Mouse (Mus musculus) neural tube, embryonic 14.5 days (tissue): ENCODE data around the gene Tspan17. TPM values are rescaled to one million over a fixed set of nuclear protein-coding genes. Genes with fewer than 3 reads are reported as not detected.

Experiments
- ATAC-seq: fragments of 200-750 bp; cut with Nextera tagmentation; 2 replicates; pipeline ENCODE4 v1.8.0; 2017; ENCODE audit warnings: low read depth, mild to moderate bottlenecking, moderate TSS enrichment, moderate library complexity
- H3K27ac ChIP-seq: fragments of 300-500 bp; sonication (generic); 2 replicates; pipeline ENCODE4 v1.5.1; 2014; ENCODE audit warnings: low read depth, mild to moderate bottlenecking, control low read depth, low read length, moderate library complexity, mixed read lengths
- H3K27me3 ChIP-seq: fragments of 300-500 bp; sonication (generic); 2 replicates; pipeline ENCODE4 v1.6.1; 2014; ENCODE audit warnings: low read length; ENCODE audit not compliant: control insufficient read depth, insufficient read depth
- H3K36me3 ChIP-seq: fragments of 300-500 bp; sonication (generic); 2 replicates; pipeline ENCODE4 v1.6.1; 2014; ENCODE audit warnings: low read length, mixed read lengths; ENCODE audit not compliant: control insufficient read depth, insufficient read depth
- H3K4me1 ChIP-seq: fragments of 300-500 bp; sonication (generic); 2 replicates; pipeline ENCODE4 v1.6.1; 2014; ENCODE audit warnings: low read length; ENCODE audit not compliant: control insufficient read depth, insufficient read depth
- H3K4me2 ChIP-seq: fragments of 300-500 bp; sonication (generic); 2 replicates; pipeline ENCODE4 v1.6.1; 2014; ENCODE audit warnings: mild to moderate bottlenecking, low read depth, low read length, control low read depth
- H3K4me3 ChIP-seq: fragments of 300-500 bp; sonication (generic); 2 replicates; pipeline ENCODE4 v1.5.1; 2014; ENCODE audit warnings: low read depth, low read length, control low read depth, mixed read lengths
- H3K9ac ChIP-seq: fragments of 300-500 bp; sonication (generic); replicated peaks from 2 replicates; pipeline ENCODE4 v1.6.1; 2014; ENCODE audit warnings: low read depth, mild to moderate bottlenecking, control low read depth, low read length, mixed read lengths
- H3K9me3 ChIP-seq: fragments of 300-500 bp; sonication (generic); 2 replicates; pipeline ENCODE4 v1.6.1; 2016; ENCODE audit warnings: low read length; ENCODE audit not compliant: control insufficient read depth
- WGBS: fragments of 180-500 bp; shearing (Covaris S2); extraction: QIAGEN DNeasy Blood & Tissue Kit; methylation state at CpG from one replicate; pipeline ENCODE4 v1.1.7; 2014; 5-methylcytosine and 5-hydroxymethylcytosine counted together
- polyA plus RNA-seq: library from polyadenylated mRNA; unstranded; fragments of >200 nt; fragmentation: Nextera tagmentation; extraction: Ambion mirVana; gene quantifications from 2 replicates; pipeline ENCODE4 v1.2.1, GENCODE M21; 2014

Gene Tspan17
- polyA plus RNA-seq, 1 experiment from 2014 or later: 78.1 TPM

DNA sequence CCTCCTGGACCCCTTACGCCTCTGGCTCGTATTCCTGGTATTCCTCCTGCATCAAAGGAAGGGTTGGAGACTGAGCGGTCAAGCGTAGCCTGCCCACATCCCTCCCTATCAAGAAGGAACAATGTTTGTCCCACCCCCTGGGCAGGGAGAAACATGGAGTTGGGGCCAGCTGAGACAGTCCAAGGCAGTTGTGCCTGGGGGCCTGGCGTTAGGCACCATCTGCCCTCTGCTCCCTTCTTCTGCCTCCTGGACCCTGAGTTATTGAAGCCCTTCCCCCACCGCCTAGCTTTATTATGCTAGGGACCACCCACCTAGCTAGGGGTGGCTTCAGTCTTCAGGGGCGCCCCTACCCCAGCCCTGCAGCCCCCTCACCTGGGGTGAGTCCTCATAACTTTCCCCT lies 29.7 kb upstream of the Tspan17 start:
- H3K4me3 ChIP-seq: no peak overlapping the region; the same call in 1 of the 2 replicates

DNA sequence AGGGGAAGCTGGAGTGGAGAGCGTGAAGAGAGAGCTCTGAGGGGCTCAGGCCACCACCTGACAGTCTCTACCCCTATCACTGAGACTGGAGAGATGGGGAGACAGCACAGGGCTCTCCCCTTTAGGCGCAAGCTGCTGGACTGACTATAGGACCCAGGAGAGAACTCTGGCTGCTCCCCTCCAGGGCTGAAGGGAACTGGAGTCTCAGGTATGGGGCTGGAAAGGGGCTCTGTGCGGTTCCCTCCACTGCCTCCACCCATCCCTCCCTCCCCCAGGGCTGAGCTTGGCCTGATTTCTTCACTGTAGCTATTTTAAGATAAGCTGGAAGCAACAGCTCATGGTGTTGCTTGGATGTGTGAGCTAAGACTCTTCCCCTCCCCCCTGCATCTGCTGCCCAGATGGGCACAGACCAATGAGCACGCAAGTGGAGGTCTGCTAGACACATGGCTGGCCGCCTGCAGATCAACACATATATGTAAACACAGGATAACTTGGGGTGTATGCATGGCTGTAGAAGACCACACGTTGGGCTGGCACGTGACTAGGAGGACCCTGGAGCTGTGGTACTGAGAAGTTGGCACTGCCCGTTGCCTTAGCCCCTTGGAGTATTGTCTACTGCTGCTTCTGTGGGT lies 28.9 kb upstream of the Tspan17 start:
- Histone ChIP-seq H3K9ac (no peak overlapping the region), H3K4me3 (no peak overlapping the region), H3K27me3 (0 out of 2 replicates have a peak, but pooled peaks cover 10% of the 10 kb centered on the region), H3K4me2 (no peak overlapping the region), H3K9me3 (no peaks in the 10 kb centered on the region), H3K36me3 (no peaks in the 10 kb centered on the region), H3K4me1 (peaks cover 16% of the 10 kb centered on the region), H3K27ac (no peak overlapping the region)
- ATAC-seq: no peak
- WGBS: 61% methylated on average over 8 of the region's 8 CpGs

More for the DNA sequence above, 29.7 kb upstream of the Tspan17 start:
- 1% methylated on average over 6 of the region's 7 CpGs for WGBS
- no peak overlapping the region; the same call in 1 of the 2 replicates for H3K9ac ChIP-seq
- no peak overlapping the region for H3K27ac ChIP-seq
- peaks cover 21% of the 10 kb centered on the region for H3K4me1 ChIP-seq
- 0 out of 2 replicates have a peak, but pooled peaks cover 10% of the 10 kb centered on the region for H3K27me3 ChIP-seq
- H3K9me3 ChIP-seq: no peaks in the 10 kb centered on the region
- ATAC-seq: no peak
- H3K36me3 ChIP-seq: no peaks in the 10 kb centered on the region
- H3K4me2 ChIP-seq: peak overlapping the region; percentile 83

DNA sequence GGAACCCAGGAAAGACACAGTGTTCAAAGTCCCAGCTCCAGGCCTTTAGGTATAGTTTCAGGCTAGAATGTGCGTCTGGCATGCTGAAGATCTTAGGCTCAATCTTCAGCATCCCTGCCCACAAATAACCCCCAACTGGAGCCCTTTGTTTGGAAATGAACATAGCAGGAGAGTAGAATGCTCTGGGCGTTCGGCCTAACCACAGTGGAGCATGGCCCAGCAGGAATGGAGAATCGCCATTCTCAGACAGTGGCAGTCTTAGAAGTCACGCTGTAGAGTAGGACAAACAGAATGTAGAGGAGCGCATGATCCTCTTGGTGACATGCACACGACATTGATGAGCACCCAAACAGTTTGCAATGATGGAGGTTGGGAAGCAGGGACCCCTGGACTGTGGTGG lies 28.3 kb upstream of the Tspan17 start:
- Histone ChIP-seq H3K4me3 (no peak overlapping the region), H3K27ac (no peak overlapping the region), H3K4me1 (peaks cover 13% of the 10 kb centered on the region; the same call in 1 of the 2 replicates), H3K9ac (no peak overlapping the region), H3K27me3 (peaks cover 10% of the 10 kb centered on the region; the same call in 1 of the 2 replicates), H3K4me2 (no peak overlapping the region), H3K36me3 (no peaks in the 10 kb centered on the region), H3K9me3 (no peaks in the 10 kb centered on the region)
- no peak for ATAC-seq
- 81% methylated on average over 7 of the region's 7 CpGs for WGBS

DNA sequence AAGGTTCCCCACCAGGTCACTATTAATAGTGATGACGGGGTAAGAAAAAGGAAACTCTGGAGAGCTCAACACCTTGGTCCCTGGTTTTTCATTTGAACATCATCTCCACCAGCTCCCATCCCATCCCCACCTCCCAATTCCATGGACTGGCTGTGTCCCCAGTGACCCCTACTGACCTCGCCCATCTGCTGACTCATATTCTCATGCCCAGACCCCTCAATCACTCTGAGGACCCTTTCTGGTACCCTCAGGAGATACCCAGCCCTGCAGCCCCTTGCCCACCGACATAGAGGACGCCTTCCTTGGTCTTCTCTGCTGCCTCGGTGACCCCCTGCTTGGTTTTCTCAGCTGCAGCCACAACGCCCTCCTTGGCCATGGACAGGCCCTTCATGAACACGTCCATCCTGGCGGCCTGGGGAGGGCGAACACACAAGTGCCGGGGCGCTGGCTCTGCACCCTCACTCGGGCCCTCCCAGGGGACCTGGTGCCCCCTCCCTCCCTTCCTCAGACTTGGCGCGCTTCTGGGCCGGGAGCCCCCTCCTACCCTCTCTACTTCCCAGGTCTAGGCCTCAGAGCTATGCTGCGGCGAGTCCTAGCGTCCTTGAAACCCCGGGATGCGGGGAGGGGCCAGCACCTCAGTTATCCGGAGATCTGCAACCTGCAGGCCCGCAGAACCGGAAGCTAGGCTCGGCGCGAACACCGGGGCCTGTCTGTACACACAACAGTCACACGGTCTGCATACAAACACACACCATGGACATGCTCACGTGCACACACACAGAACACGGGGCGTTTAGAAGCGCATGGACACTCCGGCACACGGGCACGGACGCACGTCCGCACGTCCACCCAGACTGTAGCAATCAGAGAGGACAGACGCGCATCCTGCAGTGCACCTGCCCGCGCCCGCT lies 23.6 kb upstream of the Tspan17 start:
- H3K9me3 ChIP-seq: no peaks in the 10 kb centered on the region
- peak overlapping the region; percentile 62 for H3K9ac ChIP-seq
- H3K27me3 ChIP-seq: peaks cover 10% of the 10 kb centered on the region; the same call in 1 of the 2 replicates
- no peaks in the 10 kb centered on the region for H3K36me3 ChIP-seq
- peak; percentile 61 for ATAC-seq
- H3K4me2 ChIP-seq: peak overlapping the region; percentile 61
- H3K27ac ChIP-seq: 0 out of 2 replicates have a peak overlapping the region, but pooled peaks have one; percentile 29
- H3K4me1 ChIP-seq: 0 out of 2 replicates have a peak, but pooled peaks cover 2% of the 10 kb centered on the region
- 5% methylated on average over 44 of the region's 44 CpGs for WGBS
- peak overlapping the region; percentile 44 for H3K4me3 ChIP-seq

DNA sequence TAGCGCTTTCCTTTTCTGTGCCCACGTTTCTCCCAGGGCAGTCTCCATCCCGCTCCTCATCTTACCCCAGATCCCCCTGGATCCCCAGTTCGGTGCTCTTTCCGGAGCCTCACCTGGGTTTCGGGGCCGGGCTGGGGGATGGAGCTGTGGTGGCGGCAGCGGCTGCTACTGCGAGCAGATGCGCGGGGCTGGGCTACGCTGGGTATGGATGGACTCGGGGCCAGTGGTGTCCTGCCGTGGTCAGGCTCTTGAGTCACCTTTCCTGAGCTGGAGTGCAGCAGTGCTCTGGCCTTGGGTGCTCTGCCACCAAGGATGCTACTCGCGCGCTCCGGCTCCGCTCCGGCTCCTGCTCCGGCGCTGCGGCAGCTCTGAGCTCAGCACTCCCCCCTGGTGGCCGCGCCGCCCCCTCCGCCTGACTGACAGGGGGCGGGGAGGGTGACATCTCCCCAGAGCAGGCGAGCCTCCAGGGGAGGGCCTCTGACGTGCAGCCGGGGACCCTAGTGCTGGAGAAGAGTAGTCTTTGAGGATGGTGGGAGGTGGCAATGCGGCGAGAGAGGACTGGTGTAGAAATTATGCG lies 22.9 kb upstream of the Tspan17 start, which contains the start of gene Sncb:
Gene Sncb (minus strand): TSS at position 404 of the 577 bp plus-strand sequence.
- Histone ChIP-seq H3K4me3 (peak within 1 kb of the TSS; percentile 44), H3K27ac (0 out of 2 replicates have a peak within 1 kb of the TSS, but pooled peaks have one; percentile 29), H3K4me2 (peak within 1 kb of the TSS; percentile 61), H3K9me3 (no peaks in the 10 kb centered on the region), H3K36me3 (no peaks in the 10 kb centered on the region), H3K27me3 (peaks cover 10% of the 10 kb centered on the region; the same call in 1 of the 2 replicates), H3K9ac (peak within 1 kb of the TSS; percentile 62), H3K4me1 (0 out of 2 replicates have a peak, but pooled peaks cover 2% of the 10 kb centered on the region)
- WGBS: 1% methylated on average over 34 of the region's 35 CpGs
- ATAC-seq: peak; percentile 81

DNA sequence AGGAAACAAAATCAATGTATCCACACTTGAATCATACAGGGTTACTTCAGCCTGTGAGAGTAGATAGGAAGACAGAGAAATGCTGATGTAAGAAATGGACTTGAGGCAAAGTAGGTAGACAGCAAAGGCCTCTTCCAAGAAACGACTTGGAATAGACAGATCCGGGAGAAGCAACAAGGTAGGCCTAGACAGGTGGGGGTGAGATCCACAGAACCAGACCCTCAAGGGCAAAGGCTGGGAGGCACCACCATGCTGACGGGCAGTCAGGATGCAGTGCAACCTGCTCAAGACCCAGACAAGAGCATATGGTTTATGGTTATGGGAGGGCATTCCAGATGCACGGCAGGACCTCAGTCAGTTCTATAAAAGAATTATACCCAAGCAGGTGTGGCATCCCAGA lies 22.2 kb upstream of the Tspan17 start:
- Histone ChIP-seq H3K9me3 (no peaks in the 10 kb centered on the region), H3K9ac (no peak overlapping the region), H3K27ac (no peak overlapping the region), H3K4me3 (no peak overlapping the region), H3K27me3 (peaks cover 10% of the 10 kb centered on the region; the same call in 1 of the 2 replicates), H3K4me2 (peak overlapping the region; percentile 61), H3K4me1 (0 out of 2 replicates have a peak, but pooled peaks cover 2% of the 10 kb centered on the region), H3K36me3 (no peaks in the 10 kb centered on the region)
- 69% methylated on average over 4 of the region's 4 CpGs for WGBS
- no peak for ATAC-seq

DNA sequence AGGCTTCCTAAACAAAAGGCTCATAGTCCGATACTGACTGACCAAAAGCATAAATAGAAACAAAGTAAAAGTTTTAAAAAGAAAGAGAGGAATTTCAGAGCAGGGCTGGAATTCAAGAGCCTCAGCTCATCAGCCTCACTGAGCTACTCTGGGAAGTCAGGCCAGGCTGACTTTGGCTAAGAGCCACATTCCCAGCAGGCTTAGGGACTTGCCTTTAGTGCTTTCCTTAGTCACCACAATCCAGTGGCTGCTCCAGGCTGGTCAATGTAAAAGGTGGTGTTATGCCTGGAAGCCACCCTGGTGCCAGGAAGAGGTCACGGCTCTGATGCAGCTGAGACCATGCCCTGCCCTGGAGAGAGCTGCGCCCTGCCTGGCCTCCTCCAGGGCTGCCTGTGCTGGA lies 8.6 kb upstream of the Tspan17 start:
- Histone ChIP-seq H3K27me3 (no peaks in the 10 kb centered on the region), H3K9ac (no peak overlapping the region), H3K9me3 (no peaks in the 10 kb centered on the region), H3K36me3 (no peaks in the 10 kb centered on the region), H3K4me1 (no peaks in the 10 kb centered on the region), H3K27ac (no peak overlapping the region), H3K4me2 (no peak overlapping the region), H3K4me3 (no peak overlapping the region)
- ATAC-seq: no peak; the same call in 1 of the 2 replicates
- 80% methylated on average over 3 of the region's 3 CpGs for WGBS

DNA sequence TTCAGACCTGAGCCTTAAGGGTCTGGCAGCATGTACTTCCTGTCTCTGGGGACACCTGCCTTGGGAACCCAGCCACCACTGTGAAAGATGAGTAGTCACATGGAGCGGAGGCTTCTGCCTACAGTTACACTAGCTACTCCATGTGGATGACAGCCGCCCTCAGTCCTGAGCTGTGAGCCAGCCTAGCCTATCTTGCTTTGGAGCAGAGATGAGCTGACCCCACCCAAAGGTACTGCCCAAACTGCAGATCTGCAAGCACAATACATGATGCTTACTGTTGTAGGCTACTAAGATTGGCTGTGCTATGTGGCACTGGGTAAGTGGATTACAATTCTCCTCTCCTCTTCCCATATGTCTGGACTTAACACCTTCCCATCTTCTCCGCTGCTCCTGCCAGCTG lies 8.1 kb upstream of the Tspan17 start:
- H3K27ac ChIP-seq: no peak overlapping the region
- no peak overlapping the region for H3K4me2 ChIP-seq
- no peak overlapping the region for H3K9ac ChIP-seq
- no peaks in the 10 kb centered on the region for H3K36me3 ChIP-seq
- 85% methylated on average over 3 of the region's 3 CpGs for WGBS
- no peaks in the 10 kb centered on the region for H3K9me3 ChIP-seq
- H3K27me3 ChIP-seq: no peaks in the 10 kb centered on the region
- no peaks in the 10 kb centered on the region for H3K4me1 ChIP-seq
- no peak for ATAC-seq
- no peak overlapping the region for H3K4me3 ChIP-seq
